9 mouse cellular contexts compared by ENCODE assay signal in the genomic region with DNA sequence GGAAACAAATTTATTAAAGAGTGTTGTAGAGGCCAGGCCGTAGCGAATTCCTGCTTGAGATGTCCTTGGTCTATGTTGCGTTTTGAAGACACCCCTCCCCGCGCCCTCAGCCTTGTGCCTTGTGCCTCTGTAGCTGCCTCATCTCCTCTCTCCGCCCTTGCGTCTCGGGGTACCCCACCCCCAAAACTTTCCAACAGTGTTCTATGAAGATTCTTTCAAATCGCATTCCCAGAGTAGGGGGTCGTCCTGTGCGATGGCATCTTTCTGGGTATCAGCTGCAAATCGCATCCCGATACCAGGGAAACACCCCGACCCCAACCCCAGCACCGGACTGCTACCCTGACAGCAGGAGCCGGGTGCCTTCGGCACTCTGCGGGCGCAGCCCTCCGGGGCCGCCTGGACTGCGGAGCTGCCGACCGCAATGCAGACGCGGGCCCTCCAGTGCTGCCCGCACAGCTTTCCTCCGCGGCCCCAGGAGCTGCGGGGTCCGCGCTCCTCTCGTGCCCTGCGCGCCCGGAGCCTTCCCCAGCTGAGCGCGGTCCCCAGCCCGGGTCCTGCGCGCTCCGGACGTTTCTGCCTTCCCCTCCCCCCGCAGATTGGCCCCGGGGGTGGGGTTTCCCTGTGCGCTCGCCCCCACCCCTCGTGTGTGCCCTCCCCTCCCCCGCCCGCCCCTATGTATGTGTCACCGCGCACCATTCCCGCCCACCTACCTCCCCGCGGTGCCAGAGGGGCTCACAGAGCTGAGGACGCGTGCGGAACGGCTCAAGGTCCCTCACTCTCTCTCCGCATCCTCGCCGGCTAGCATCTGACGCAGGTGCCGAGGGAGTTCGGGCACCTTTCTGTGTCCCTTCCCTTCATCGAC. TPM values are rescaled to one million over a fixed set of nuclear protein-coding genes. Genes with fewer than 3 reads are reported as not detected.
DNase-seq lines count a peak whose midpoint lies in the region; ATAC-seq and TF ChIP-seq lines count a peak whose summit lies in the region.
"Had no signal": no experiment of that assay in that cellular context is flagged by ENCODE, and none has a peak within 500 bp of the region (broad histone marks: within the 10 kb centered on the region; RNA-seq: fewer than 3 reads in every experiment).

No protein-coding gene starts in this region.

- H3K36me3 ChIP-seq in heart, embryonic 16.5 days (ENCODE audit: control insufficient read depth, insufficient read depth), result no peaks in the 10 kb centered on the region
- H3K36me3 ChIP-seq in ES-E14 (ENCODE audit: control insufficient read depth, insufficient read depth, low read length, poor library complexity, severe bottlenecking), result no peaks in the 10 kb centered on the region
- H3K36me3 ChIP-seq in embryonic facial prominence, embryonic 13.5 days, result no peaks in the 10 kb centered on the region
- H3K36me3 ChIP-seq in limb, embryonic 14.5 days (ENCODE audit: control insufficient read depth, insufficient read depth, low read length), result no peaks in the 10 kb centered on the region

- H3K9ac ChIP-seq in heart, embryonic 16.5 days (ENCODE audit: low read length), result peak overlapping the region; percentile 61
- no peak overlapping the region for H3K9ac ChIP-seq in ES-E14 (ENCODE audit: insufficient read depth, low read depth, low read length, poor library complexity, severe bottlenecking)
- H3K9ac ChIP-seq in embryonic facial prominence, embryonic 13.5 days, result peak overlapping the region; percentile 68
- H3K9ac ChIP-seq in limb, embryonic 14.5 days (ENCODE audit: low read depth, low read length, severe bottlenecking), result peak overlapping the region; percentile 52

- H3K4me3 ChIP-seq in heart, embryonic 16.5 days (ENCODE audit: low read length), result peak overlapping the region; percentile 55
- peak overlapping the region; percentile 68 to 71 for H3K4me3 ChIP-seq in ES-E14 (ENCODE audit: insufficient read depth in 1 of 2, low read depth in 1 of 2, low read length in 2 of 2, poor library complexity in 1 of 2, severe bottlenecking in 1 of 2)
- H3K4me3 ChIP-seq in embryonic facial prominence, embryonic 13.5 days, result peak overlapping the region; percentile 56
- peak overlapping the region; percentile 53 for H3K4me3 ChIP-seq in limb, embryonic 14.5 days (replicated peaks; ENCODE audit: low read length)

- no peak for ATAC-seq in heart, embryonic 16.5 days (replicated peaks; ENCODE audit: extremely low read depth, insufficient read depth, low FRiP score)
- ATAC-seq in embryonic facial prominence, embryonic 13.5 days (ENCODE audit: insufficient number of reproducible peaks, insufficient read depth, low FRiP score, low TSS enrichment, low read depth), result 0 out of 2 replicates have a peak, but pooled peaks have one; percentile 28
- peak; percentile 62 for ATAC-seq in limb, embryonic 14.5 days (ENCODE audit: low FRiP score, low read depth)

- H3K9me3 ChIP-seq in heart, embryonic 16.5 days (replicated peaks; ENCODE audit: control insufficient read depth, low read length), result no peaks in the 10 kb centered on the region
- H3K9me3 ChIP-seq in ES-E14 (ENCODE audit: control insufficient read depth, insufficient read depth, low read depth, low read length), result no peaks in the 10 kb centered on the region
- no peaks in the 10 kb centered on the region for H3K9me3 ChIP-seq in embryonic facial prominence, embryonic 13.5 days
- no peaks in the 10 kb centered on the region for H3K9me3 ChIP-seq in limb, embryonic 14.5 days (ENCODE audit: control insufficient read depth, low read length)

- no peaks in the 10 kb centered on the region; the same call in 1 of the 2 replicates for H3K4me1 ChIP-seq in heart, embryonic 16.5 days (ENCODE audit: control insufficient read depth, insufficient read depth, low read length)
- no peaks in the 10 kb centered on the region for H3K4me1 ChIP-seq in ES-E14 (ENCODE audit: control insufficient read depth in 2 of 2, insufficient read depth in 2 of 2, low read length in 2 of 2, poor library complexity in 1 of 2)
- H3K4me1 ChIP-seq in embryonic facial prominence, embryonic 13.5 days, result peaks cover 10% of the 10 kb centered on the region
- H3K4me1 ChIP-seq in limb, embryonic 14.5 days (ENCODE audit: control insufficient read depth, insufficient read depth, low read length), result peaks cover 4% of the 10 kb centered on the region; the same call in 1 of the 2 replicates

- no peak overlapping the region for H3K27ac ChIP-seq in heart, embryonic 16.5 days (ENCODE audit: low read length)
- H3K27ac ChIP-seq in ES-E14 (ENCODE audit: insufficient read depth, low read depth, low read length, poor library complexity, severe bottlenecking), result no peak overlapping the region
- H3K27ac ChIP-seq in embryonic facial prominence, embryonic 13.5 days, result no peak overlapping the region
- H3K27ac ChIP-seq in limb, embryonic 14.5 days (replicated peaks; ENCODE audit: low read depth, low read length), result 0 out of 2 replicates have a peak overlapping the region, but pooled peaks have one; percentile 55

- in situ Hi-C loops in ES-E14 (cut with MboI; ENCODE audit: low sequenced_read_pairs in 2 of 2, unreplicated experiment in 2 of 2), result no loop called here

- no peak for TF ChIP-seq POLR2A in limb, embryonic 14.5 days (IDR thresholded peaks at IDR 0.05; ENCODE audit: borderline replicate concordance, extremely low read depth, insufficient read depth, insufficient read length)

- no peak for DNase-seq in heart, adult 8-10 months (ENCODE audit: low spot score)
- DNase-seq in ES-E14 (ENCODE audit: low read depth, low spot score), result peak; percentile 28
- DNase-seq in limb, embryonic 14.5 days (ENCODE audit: low spot score), result no peak
- DNase-seq in frontal cortex, adult 2 months (ENCODE audit: extremely low spot score in 1 of 2, low spot score in 1 of 2), result no peak
- no peak for DNase-seq in urinary bladder, postnatal 10 days (ENCODE audit: low spot score)
- no peak for DNase-seq in urinary bladder, adult 2 months (ENCODE audit: low spot score)

- H3K27me3 ChIP-seq in heart, embryonic 16.5 days (ENCODE audit: control insufficient read depth, insufficient read depth, low read length), result peaks cover 69% of the 10 kb centered on the region
- peaks cover 87% of the 10 kb centered on the region for H3K27me3 ChIP-seq in embryonic facial prominence, embryonic 13.5 days
- peaks cover 47% of the 10 kb centered on the region for H3K27me3 ChIP-seq in limb, embryonic 14.5 days (ENCODE audit: control insufficient read depth, insufficient read depth, low read length)

- H3K4me2 ChIP-seq in heart, embryonic 16.5 days (ENCODE audit: low read depth, low read length), result peak overlapping the region; percentile 76
- peak overlapping the region; percentile 96 for H3K4me2 ChIP-seq in embryonic facial prominence, embryonic 13.5 days
- H3K4me2 ChIP-seq in limb, embryonic 14.5 days (replicated peaks; ENCODE audit: low read depth, low read length, severe bottlenecking), result peak overlapping the region; percentile 93

- WGBS in heart, embryonic 16.5 days, result 3% methylated on average over 64 of the region's 66 CpGs
- 1% methylated on average over 52 of the region's 66 CpGs for WGBS in embryonic facial prominence, embryonic 13.5 days
- 1% methylated on average over 56 of the region's 66 CpGs for WGBS in limb, embryonic 14.5 days

TF ChIP-seq in ES-E14, 5 proteins besides CTCF, POLR2A, EP300 and RAD21:
- TF ChIP-seq MAFK (IDR thresholded peaks at IDR 0.05; ENCODE audit: insufficient read depth, low read depth, low read length), result no peak
- no peak for TF ChIP-seq CHD2 (IDR thresholded peaks at IDR 0.05; ENCODE audit: low read depth, low read length)
- TF ChIP-seq ZNF384 (IDR thresholded peaks at IDR 0.05; ENCODE audit: low read depth, low read length), result no peak

RNA-seq across cellular contexts. Expression of a gene that starts 0.5 kb away (rescaled TPM):
- 2.1 and 2.2 TPM in 2 replicates for polyA plus RNA-seq in heart, embryonic 16.5 days (2015; fragmentation: Nextera tagmentation; extraction: Ambion mirVana)
- total RNA-seq in heart, adult 8-10 months (2022), result under 1 TPM; 0.05 to 0.16 (median 0.11) TPM
- total RNA-seq in ES-E14 (2012; rRNA removed), result 4.9 and 5.2 TPM in 2 replicates
- 16.6 and 23.7 TPM in 2 replicates for polyA plus RNA-seq in embryonic facial prominence, embryonic 13.5 days (2015; fragmentation: Nextera tagmentation; extraction: Ambion mirVana)
- polyA plus RNA-seq in limb, embryonic 14.5 days (2012; rRNA removed), result 161 and 188 TPM in 2 replicates
- 61.7 and 73.3 TPM in 2 replicates for polyA plus RNA-seq in limb, embryonic 14.5 days (2014; fragmentation: Nextera tagmentation; extraction: Ambion mirVana)
- polyA plus RNA-seq in frontal cortex, adult 2 months (2012; rRNA removed), result 2.5 and 3.3 TPM in 2 replicates
- not detected in 2 replicates for polyA plus RNA-seq in urinary bladder, adult 2 months (2012; rRNA removed)
- polyA plus RNA-seq: large intestine, adult 2 months had no signal
